Mouse (Mus musculus): ENCODE data around the gene Stk26.

DNA sequence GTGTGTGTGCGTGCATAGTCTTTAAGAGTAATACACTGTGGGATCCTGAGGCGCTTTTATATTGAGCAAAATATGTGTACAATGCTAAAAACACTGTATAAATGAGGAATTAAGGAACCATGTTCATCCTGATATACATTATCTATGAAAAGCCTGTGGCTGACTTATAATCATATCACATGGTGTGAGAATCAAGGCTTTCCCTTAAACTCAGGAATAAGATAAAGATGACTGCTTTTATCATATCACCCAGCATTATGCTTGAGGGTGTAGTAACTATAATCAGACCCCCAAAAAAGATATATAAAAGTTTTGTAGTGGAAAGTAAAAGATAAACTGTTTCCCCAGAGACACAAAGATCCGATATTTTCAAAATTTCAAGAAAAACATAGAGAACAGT is 62.6 kb downstream of the Stk26 start:
- TF ChIP-seq CTCF (IDR thresholded peaks at IDR 0.05) (no peak), POLR2A (IDR thresholded peaks at IDR 0.05; ENCODE audit: insufficient read depth, low read depth, low read length) (no peak), EP300 (IDR thresholded peaks at IDR 0.05; ENCODE audit: insufficient read depth, low read depth, low read length) (no peak)
